Mouse (Mus musculus): ENCODE measurements around the gene Atad2b.

- TF ChIP-seq CTCF (IDR thresholded peaks at IDR 0.05; ENCODE audit: low read depth, low read length) = no peak
- no peak for TF ChIP-seq TAL1 (conservative IDR thresholded peaks at IDR 0.05; ENCODE audit: low read depth, low read length)
- TF ChIP-seq POLR2AphosphoS5 (IDR thresholded peaks at IDR 0.05; ENCODE audit: insufficient replicate concordance, low read depth, low read length) = no peak
Observed at GRCm38 (mm10) chr12:4868924-4869323, 48.2 kb upstream of the Atad2b start.

Measured in G1E (cell line).